ENCODE assay signal across 8 mouse cellular contexts in the genomic region with DNA sequence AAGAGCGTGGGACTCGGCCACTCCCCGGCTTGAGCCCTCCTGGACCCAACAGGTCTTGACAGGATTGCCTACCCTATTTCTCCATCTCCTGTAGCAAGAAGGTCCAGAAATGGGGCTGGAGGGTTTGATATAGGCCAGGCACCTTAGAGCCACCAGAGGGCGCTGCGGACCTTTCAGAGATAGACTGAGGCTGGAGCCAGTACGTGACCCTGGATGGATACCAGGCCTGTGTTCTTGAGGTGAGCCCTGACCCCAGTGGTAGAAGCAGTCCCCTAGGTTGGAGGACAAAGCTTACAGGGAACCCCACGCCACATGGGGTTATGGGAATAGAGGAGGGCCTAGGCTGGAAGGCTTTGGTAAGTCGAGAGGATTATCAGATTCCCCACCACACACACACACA. TPM values are rescaled to one million over a fixed set of nuclear protein-coding genes. Genes with fewer than 3 reads are reported as not detected.
DNase-seq lines count a peak whose midpoint lies in the region; ATAC-seq and TF ChIP-seq lines count a peak whose summit lies in the region.

No protein-coding gene starts in this region.

- H3K27ac ChIP-seq in layer of hippocampus, adult 2 months: peak overlapping the region; percentile 53; the same call in 1 of the 2 replicates

- peak; percentile 69 to 70 for DNase-seq in adrenal gland, postnatal 4 days (ENCODE audit: low spot score in 2 of 2)
- peak; percentile 46 for DNase-seq in fibroblast of lung, adult 2 months (ENCODE audit: low read depth)
- DNase-seq in heart, postnatal 36 days: peak; percentile 87 to 93
- peak; percentile 46 to 75 for DNase-seq in layer of hippocampus, adult 2 months (ENCODE audit: low spot score in 2 of 2)
- DNase-seq in lung, postnatal 10 days: peak; percentile 89
- DNase-seq in retina, embryonic 14.5 days (ENCODE audit: low spot score): peak; percentile 95
- peak; percentile 93 for DNase-seq in thymus, postnatal 4 days

- TF ChIP-seq CTCF in layer of hippocampus, adult 2 months (conservative IDR thresholded peaks at IDR 0.05): peak; percentile 94

- H3K4me3 ChIP-seq in layer of hippocampus, adult 2 months: no peak overlapping the region

- intact Hi-C loops in heart, postnatal 36 days (cut with DNase I): loop anchor here (1.0 kb wide), 4 partner anchors 30 to 265 kb away; no protein-coding TSS in a partner anchor

- ATAC-seq in CD4-positive, CD25-positive, alpha-beta regulatory T cell, adult 4 months: peak; percentile 35

RNA-seq across cellular contexts. Expression of a gene that starts 40.5 kb away (rescaled TPM):
- polyA plus RNA-seq in CD4-positive, CD25-positive, alpha-beta regulatory T cell, adult 4 months (2017; shearing (Covaris generic)): 10 to 100 TPM; 28.1 to 31.5 TPM
- total RNA-seq in adrenal gland, postnatal 4 days (2021): 10 to 100 TPM; 97.9 to 98.2 TPM
- 10 to 100 TPM; 60.5 to 66.3 TPM for total RNA-seq in heart, postnatal 36 days (2021)
- 10 to 100 TPM; 63.4 to 71.4 TPM for total RNA-seq in layer of hippocampus, adult 2 months (2021)

RNA-seq across cellular contexts. Expression of a gene that starts 46.1 kb away (rescaled TPM):
- not detected for polyA plus RNA-seq in CD4-positive, CD25-positive, alpha-beta regulatory T cell, adult 4 months (2017; shearing (Covaris generic))
- total RNA-seq in adrenal gland, postnatal 4 days (2021): 1 to 10 TPM; 5.1 to 6.3 TPM
- total RNA-seq in heart, postnatal 36 days (2021): 10 to 100 TPM in 1 of 2 experiments, 1 to 10 TPM in 1; 3.4 to 18.5 TPM
- total RNA-seq in layer of hippocampus, adult 2 months (2021): 1 to 10 TPM; 2.4 to 3.3 TPM
